ENCODE assay signal across 25 mouse cellular contexts in genomic region chr14:54421014-54421413, GRCm38 (mm10). TPM values are rescaled to one million over a fixed set of nuclear protein-coding genes. Genes with fewer than 3 reads are reported as not detected.
DNase-seq lines count a peak whose midpoint lies in the region; ATAC-seq and TF ChIP-seq lines count a peak whose summit lies in the region.
"Had no signal": no experiment of that assay in that cellular context is flagged by ENCODE, and none has a peak within 500 bp of the region (broad histone marks: within the 10 kb centered on the region; RNA-seq: fewer than 3 reads in every experiment).

No protein-coding gene starts in this region.

- H3K4me1 ChIP-seq in heart, embryonic 12.5 days (replicated peaks) = peaks cover 14% of the 10 kb centered on the region
- no peaks in the 10 kb centered on the region for H3K4me1 ChIP-seq in heart, adult 2 months (ENCODE audit: control insufficient read depth, insufficient read depth, low read length)
- H3K4me1 ChIP-seq in embryonic facial prominence, embryonic 10.5 days = peaks cover 14% of the 10 kb centered on the region
- H3K4me1 ChIP-seq in limb, embryonic 11.5 days (ENCODE audit: control insufficient read depth, insufficient read depth, low read length) = no peaks in the 10 kb centered on the region

- no peak for TF ChIP-seq EP300 in heart, adult 2 months (IDR thresholded peaks at IDR 0.05; ENCODE audit: insufficient read depth, low read depth, low read length)

- TF ChIP-seq CTCF in heart, adult 2 months (IDR thresholded peaks at IDR 0.05) = no peak

- 80% methylated on average over 2 of the region's 2 CpGs for WGBS in heart, embryonic 12.5 days
- WGBS in heart, adult 2 months = 76% methylated on average over 2 of the region's 2 CpGs
- 61% methylated on average over 2 of the region's 2 CpGs for WGBS in embryonic facial prominence, embryonic 10.5 days
- 35% methylated on average over 2 of the region's 2 CpGs for WGBS in limb, embryonic 11.5 days

- ATAC-seq in heart, embryonic 12.5 days (ENCODE audit: insufficient number of reproducible peaks, low FRiP score) = 0 out of 2 replicates have a peak, but pooled peaks have one; percentile 56
- ATAC-seq in limb, embryonic 11.5 days (ENCODE audit: insufficient number of reproducible peaks, low FRiP score, low TSS enrichment, low read depth) = peak; percentile 75; the same call in 1 of the 2 replicates
- ATAC-seq: CD4-positive, CD25-positive, alpha-beta regulatory T cell, adult 4 months; forebrain, embryonic 16.5 days; intestine, embryonic 16.5 days had no signal

- no peak for TF ChIP-seq POLR2A in heart, adult 2 months (IDR thresholded peaks at IDR 0.05; ENCODE audit: insufficient read depth, low read depth, low read length)

- H3K4me2 ChIP-seq in heart, embryonic 12.5 days = no peak overlapping the region
- H3K4me2 ChIP-seq in limb, embryonic 11.5 days (ENCODE audit: low read depth, severe bottlenecking) = no peak overlapping the region
- H3K4me2 ChIP-seq: embryonic facial prominence, embryonic 13.5 days; forebrain, embryonic 12.5 days; heart, embryonic 13.5 days; hindbrain, embryonic 13.5 days had no signal

- no peaks in the 10 kb centered on the region for H3K27me3 ChIP-seq in heart, embryonic 12.5 days (replicated peaks)
- H3K27me3 ChIP-seq in heart, adult 2 months (ENCODE audit: control insufficient read depth, insufficient read depth, low read length) = no peaks in the 10 kb centered on the region
- H3K27me3 ChIP-seq in embryonic facial prominence, embryonic 10.5 days (replicated peaks; ENCODE audit: low read depth, poor library complexity, severe bottlenecking) = peaks cover 22% of the 10 kb centered on the region
- H3K27me3 ChIP-seq in limb, embryonic 11.5 days (ENCODE audit: control insufficient read depth, insufficient read depth, low read length) = 0 out of 2 replicates have a peak, but pooled peaks cover 2% of the 10 kb centered on the region
- H3K27me3 ChIP-seq: heart, embryonic 13.5 days had no signal

- H3K9ac ChIP-seq in heart, embryonic 12.5 days = no peak overlapping the region
- H3K9ac ChIP-seq in heart, adult 2 months (ENCODE audit: low read depth, low read length) = no peak overlapping the region
- no peak overlapping the region for H3K9ac ChIP-seq in limb, embryonic 11.5 days (ENCODE audit: low read length)
- H3K9ac ChIP-seq: embryonic facial prominence, embryonic 13.5 days; forebrain, embryonic 12.5 days; heart, embryonic 13.5 days; hindbrain, embryonic 13.5 days had no signal

- H3K79me2 ChIP-seq in heart, adult 2 months (replicated peaks; ENCODE audit: control insufficient read depth, insufficient read depth, low read length) = no peaks in the 10 kb centered on the region

- DNase-seq in adrenal gland, adult 2 months = peak; percentile 15
- DNase-seq in adrenal gland, postnatal 36 days = no peak
- no peak for DNase-seq in heart, adult 2 months
- DNase-seq in embryonic facial prominence, embryonic 10.5 days (ENCODE audit: low spot score) = peak; percentile 36
- peak; percentile 58 for DNase-seq in limb, embryonic 11.5 days (ENCODE audit: low spot score)
- DNase-seq in lung, postnatal 10 days = no peak
- DNase-seq in gastrocnemius, postnatal 4 days (ENCODE audit: low spot score in 2 of 2) = no peak
- DNase-seq: adrenal gland, postnatal 25 days; B cell, adult 2 months; cerebellum, adult 2 months; cerebellum, postnatal 14 days; gastrocnemius, adult 2 months; gastrocnemius, postnatal 25 days; heart, postnatal 36 days; kidney, adult 2 months had no signal

- 0 out of 2 replicates have a peak, but pooled peaks cover 4% of the 10 kb centered on the region for H3K9me3 ChIP-seq in heart, embryonic 12.5 days (replicated peaks)
- H3K9me3 ChIP-seq in embryonic facial prominence, embryonic 10.5 days = no peaks in the 10 kb centered on the region
- no peaks in the 10 kb centered on the region for H3K9me3 ChIP-seq in limb, embryonic 11.5 days (ENCODE audit: control insufficient read depth, low read length)
- H3K9me3 ChIP-seq: forebrain, embryonic 12.5 days; G1E; heart, embryonic 13.5 days; hindbrain, embryonic 13.5 days had no signal

- H3K4me3 ChIP-seq in heart, embryonic 12.5 days = no peak overlapping the region
- no peak overlapping the region for H3K4me3 ChIP-seq in heart, adult 2 months
- H3K4me3 ChIP-seq in embryonic facial prominence, embryonic 10.5 days = no peak overlapping the region
- no peak overlapping the region for H3K4me3 ChIP-seq in limb, embryonic 11.5 days (ENCODE audit: low read depth, low read length)
- H3K4me3 ChIP-seq: embryonic facial prominence, embryonic 13.5 days; forebrain, embryonic 12.5 days; gastrocnemius, adult 2 months; heart, embryonic 13.5 days; hindbrain, embryonic 13.5 days had no signal

- H3K27ac ChIP-seq in heart, embryonic 12.5 days (ENCODE audit: poor library complexity, severe bottlenecking) = no peak overlapping the region
- H3K27ac ChIP-seq in heart, adult 2 months = no peak overlapping the region
- H3K27ac ChIP-seq in embryonic facial prominence, embryonic 10.5 days (replicated peaks) = no peak overlapping the region
- no peak overlapping the region for H3K27ac ChIP-seq in limb, embryonic 11.5 days (replicated peaks; ENCODE audit: low read depth, low read length)
- H3K27ac ChIP-seq: embryonic facial prominence, embryonic 13.5 days; forebrain, embryonic 12.5 days; gastrocnemius, adult 2 months; heart, embryonic 13.5 days; hindbrain, embryonic 13.5 days had no signal

- intact Hi-C loops in heart, adult 2 months (cut with DNase I) = no loop called here

- H3K36me3 ChIP-seq in heart, embryonic 12.5 days = no peaks in the 10 kb centered on the region
- no peaks in the 10 kb centered on the region for H3K36me3 ChIP-seq in heart, adult 2 months (ENCODE audit: control insufficient read depth, insufficient read depth, low read length)
- H3K36me3 ChIP-seq in embryonic facial prominence, embryonic 10.5 days (replicated peaks) = no peaks in the 10 kb centered on the region
- H3K36me3 ChIP-seq in limb, embryonic 11.5 days (ENCODE audit: control insufficient read depth, insufficient read depth, low read length) = no peaks in the 10 kb centered on the region; the same call in 1 of the 2 replicates
- H3K36me3 ChIP-seq: embryonic facial prominence, embryonic 13.5 days; forebrain, embryonic 12.5 days; heart, embryonic 13.5 days; hindbrain, embryonic 13.5 days had no signal

RNA-seq across cellular contexts. Expression of gene Slc7a7, which starts 3.4 kb away (rescaled TPM):
- total RNA-seq in adrenal gland, adult 2 months (2021) = 1 to 10 TPM; 2.8 to 3.9 TPM
- polyA plus RNA-seq in adrenal gland, adult 2 months (2012; rRNA removed) = 3.7 and 4.2 TPM in 2 replicates
- 1 to 10 TPM; 3.8 to 4.0 TPM for total RNA-seq in adrenal gland, postnatal 36 days (2021)
- 8.0 and 8.3 TPM in 2 replicates for polyA plus RNA-seq in heart, embryonic 12.5 days (2016; fragmentation: Nextera tagmentation; extraction: Ambion mirVana)
- total RNA-seq in heart, adult 2 months (2021) = 1 to 10 TPM; 4.6 to 5.1 TPM
- 22.0 and 27.0 TPM in 2 replicates for polyA plus RNA-seq in heart, adult 2 months (2012; rRNA removed)
- 3.6 and 4.2 TPM in 2 replicates for polyA plus RNA-seq in embryonic facial prominence, embryonic 10.5 days (2016; fragmentation: Nextera tagmentation; extraction: Ambion mirVana)
- 3.1 and 3.6 TPM in 2 replicates for polyA plus RNA-seq in limb, embryonic 11.5 days (2014; fragmentation: Nextera tagmentation; extraction: Ambion mirVana)
- total RNA-seq in gastrocnemius, postnatal 4 days (2021) = 1 to 10 TPM; 6.2 to 7.3 TPM

RNA-seq across cellular contexts. Expression of gene Mrpl52, which starts 5.7 kb away (rescaled TPM):
- total RNA-seq in adrenal gland, adult 2 months (2021) = 100 to 1,000 TPM; 162 to 202 TPM
- 2,091 and 3,081 TPM in 2 replicates for polyA plus RNA-seq in adrenal gland, adult 2 months (2012; rRNA removed)
- total RNA-seq in adrenal gland, postnatal 36 days (2021) = 100 to 1,000 TPM; 211 to 217 TPM
- 284 and 290 TPM in 2 replicates for polyA plus RNA-seq in heart, embryonic 12.5 days (2016; fragmentation: Nextera tagmentation; extraction: Ambion mirVana)
- 100 to 1,000 TPM; 115 to 129 TPM for total RNA-seq in heart, adult 2 months (2021)
- polyA plus RNA-seq in heart, adult 2 months (2012; rRNA removed) = 76.7 and 168 TPM in 2 replicates
- polyA plus RNA-seq in embryonic facial prominence, embryonic 10.5 days (2016; fragmentation: Nextera tagmentation; extraction: Ambion mirVana) = 201 and 207 TPM in 2 replicates
- polyA plus RNA-seq in limb, embryonic 11.5 days (2014; fragmentation: Nextera tagmentation; extraction: Ambion mirVana) = 228 and 236 TPM in 2 replicates
- 100 to 1,000 TPM; 151 to 166 TPM for total RNA-seq in gastrocnemius, postnatal 4 days (2021)

RNA-seq across cellular contexts. Expression of gene Mmp14, which starts 10.4 kb away (rescaled TPM):
- 10 to 100 TPM; 36.2 to 39.9 TPM for total RNA-seq in adrenal gland, adult 2 months (2021)
- polyA plus RNA-seq in adrenal gland, adult 2 months (2012; rRNA removed) = 173 and 192 TPM in 2 replicates
- 10 to 100 TPM; 42.2 to 54.4 TPM for total RNA-seq in adrenal gland, postnatal 36 days (2021)
- 127 and 129 TPM in 2 replicates for polyA plus RNA-seq in heart, embryonic 12.5 days (2016; fragmentation: Nextera tagmentation; extraction: Ambion mirVana)
- 10 to 100 TPM; 11.2 to 16.5 TPM for total RNA-seq in heart, adult 2 months (2021)
- 23.5 and 26.5 TPM in 2 replicates for polyA plus RNA-seq in heart, adult 2 months (2012; rRNA removed)
- polyA plus RNA-seq in embryonic facial prominence, embryonic 10.5 days (2016; fragmentation: Nextera tagmentation; extraction: Ambion mirVana) = 62.7 and 69.5 TPM in 2 replicates
- 97.8 and 101 TPM in 2 replicates for polyA plus RNA-seq in limb, embryonic 11.5 days (2014; fragmentation: Nextera tagmentation; extraction: Ambion mirVana)
- total RNA-seq in gastrocnemius, postnatal 4 days (2021) = 100 to 1,000 TPM; 222 to 237 TPM
- polyA plus RNA-seq: CD4-positive, CD25-positive, alpha-beta regulatory T cell, adult 4 months had no signal

RNA-seq across cellular contexts. Expression of gene Lrp10, which starts 42.9 kb away (rescaled TPM):
- total RNA-seq in adrenal gland, adult 2 months (2021) = 100 to 1,000 TPM; 116 to 139 TPM
- polyA plus RNA-seq in adrenal gland, adult 2 months (2012; rRNA removed) = 262 and 276 TPM in 2 replicates
- 100 to 1,000 TPM; 106 to 131 TPM for total RNA-seq in adrenal gland, postnatal 36 days (2021)
- 50.3 and 55.8 TPM in 2 replicates for polyA plus RNA-seq in heart, embryonic 12.5 days (2016; fragmentation: Nextera tagmentation; extraction: Ambion mirVana)
- 10 to 100 TPM; 47.6 to 60.6 TPM for total RNA-seq in heart, adult 2 months (2021)
- 61.3 and 72.4 TPM in 2 replicates for polyA plus RNA-seq in heart, adult 2 months (2012; rRNA removed)
- polyA plus RNA-seq in embryonic facial prominence, embryonic 10.5 days (2016; fragmentation: Nextera tagmentation; extraction: Ambion mirVana) = 23.2 and 23.4 TPM in 2 replicates
- polyA plus RNA-seq in limb, embryonic 11.5 days (2014; fragmentation: Nextera tagmentation; extraction: Ambion mirVana) = 18.9 and 19.6 TPM in 2 replicates
- total RNA-seq in gastrocnemius, postnatal 4 days (2021) = 10 to 100 TPM; 39.0 to 42.9 TPM

RNA-seq across cellular contexts. Expression of gene Rem2, which starts 54.9 kb away (rescaled TPM):
- total RNA-seq in adrenal gland, adult 2 months (2021) = under 1 TPM; 0.29 to 0.45 TPM
- 0.40 and 0.49 TPM in 2 replicates for polyA plus RNA-seq in adrenal gland, adult 2 months (2012; rRNA removed)
- total RNA-seq in adrenal gland, postnatal 36 days (2021) = under 1 TPM; 0.66 to 0.79 TPM
- polyA plus RNA-seq in heart, embryonic 12.5 days (2016; fragmentation: Nextera tagmentation; extraction: Ambion mirVana) = 1.9 and 2.4 TPM in 2 replicates
- total RNA-seq in heart, adult 2 months (2021) = not detected
- polyA plus RNA-seq in heart, adult 2 months (2012; rRNA removed) = not detected in 2 replicates
- 9.1 and 9.9 TPM in 2 replicates for polyA plus RNA-seq in embryonic facial prominence, embryonic 10.5 days (2016; fragmentation: Nextera tagmentation; extraction: Ambion mirVana)
- 4.7 and 5.3 TPM in 2 replicates for polyA plus RNA-seq in limb, embryonic 11.5 days (2014; fragmentation: Nextera tagmentation; extraction: Ambion mirVana)
- total RNA-seq in gastrocnemius, postnatal 4 days (2021) = not detected
- total RNA-seq: G1E; gastrocnemius, adult 2 months; gastrocnemius, postnatal 25 days; heart, adult 8-10 months; heart, postnatal 36 days had no signal

Comparison
In these comparisons a context has a peak if more than half of its experiments do, and no peak if none do; other contexts are left out.
1. DNase-seq: peak in adrenal gland, adult 2 months (single experiment), embryonic facial prominence, embryonic 10.5 days (single experiment) and limb, embryonic 11.5 days (single experiment); none in adrenal gland, postnatal 36 days (0 of 2), heart, adult 2 months (0 of 2), lung, postnatal 10 days (single experiment) and gastrocnemius, postnatal 4 days (0 of 2).